Mouse (Mus musculus) spleen, postnatal 36 days (tissue): ENCODE measurements around the gene Slc22a22.

Experiments
- DNase-seq, 2 experiments: peaks; one replicate each; pipeline ENCODE4 v3.0.0; 2022; ENCODE audit warnings: low spot score in 2 of 2, mixed read lengths in 1 of 2

The Slc22a22 gene

DNA sequence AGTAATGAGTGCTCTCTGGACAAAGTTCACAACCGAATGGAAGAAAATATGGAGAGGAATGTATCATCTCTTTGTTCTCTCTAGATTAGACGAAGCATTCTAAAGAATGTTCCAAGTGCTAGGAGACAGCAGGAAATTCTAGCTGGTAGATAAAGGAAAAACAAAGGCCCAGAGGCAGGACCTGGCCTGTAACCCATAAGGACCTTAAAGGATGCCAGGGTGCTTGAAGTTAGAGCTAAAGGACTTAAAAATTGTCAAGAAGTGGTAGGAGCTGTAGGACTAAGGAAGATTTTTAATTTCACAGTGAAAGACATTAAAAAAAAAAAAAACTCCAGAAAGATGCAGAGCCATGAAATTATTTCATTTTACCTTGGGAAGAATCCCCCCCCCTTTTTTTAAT lies at the start of gene Slc22a22:
Gene Slc22a22, minus strand, starts transcription at position 101 of the 400 bp plus-strand sequence.
- DNase-seq = no peak

DNA sequence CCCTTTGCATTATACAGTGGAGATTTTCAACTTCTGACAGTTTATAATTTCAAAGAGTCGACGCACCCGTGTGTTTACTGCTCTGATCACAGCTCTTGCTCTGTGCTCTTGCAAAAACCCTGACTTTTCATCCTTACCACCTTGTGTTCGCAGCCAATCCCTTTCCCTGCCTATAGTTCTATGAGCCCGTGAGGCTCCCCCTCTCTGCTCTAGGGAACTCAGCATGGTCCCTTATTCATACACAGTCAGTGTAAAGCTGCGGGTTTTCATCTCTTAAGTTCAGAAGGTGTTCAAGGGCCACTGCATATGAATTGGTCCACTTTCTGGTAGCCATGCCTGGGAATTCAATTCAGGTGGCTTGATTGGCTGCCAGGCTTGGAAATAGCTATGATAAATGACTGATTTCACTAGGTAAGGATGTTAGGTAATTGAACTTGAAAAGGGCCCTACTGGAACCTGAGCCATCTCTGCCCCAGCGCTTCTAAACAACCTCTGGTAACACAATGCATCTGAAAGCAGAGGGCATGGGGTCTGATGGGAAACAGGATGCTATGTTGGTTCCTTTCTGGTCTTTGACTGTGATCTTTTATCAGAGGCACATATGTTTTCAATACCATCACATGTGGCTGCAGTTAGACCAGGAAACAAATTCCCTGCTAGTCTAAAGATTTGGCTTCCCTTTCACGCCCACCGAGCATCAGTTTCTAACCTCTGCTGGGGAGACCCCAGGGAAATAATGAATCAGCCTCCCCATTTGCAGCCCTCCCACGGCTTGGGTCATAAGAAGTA lies 46.3 kb upstream of the Slc22a22 start:
- DNase-seq = no peak

- no peak for DNase-seq
These were observed 44.7 kb upstream of the Slc22a22 start for GRCm38 (mm10) chr15:57522160-57522559.

GRCm38 (mm10) chr15:57509185-57510172 lies 32.1 kb upstream of the Slc22a22 start:
- no peak for DNase-seq

GRCm38 (mm10) chr15:57508242-57509184 lies 31.1 kb upstream of the Slc22a22 start:
- DNase-seq = peak in 1 of 2 experiments; percentile 19

DNA sequence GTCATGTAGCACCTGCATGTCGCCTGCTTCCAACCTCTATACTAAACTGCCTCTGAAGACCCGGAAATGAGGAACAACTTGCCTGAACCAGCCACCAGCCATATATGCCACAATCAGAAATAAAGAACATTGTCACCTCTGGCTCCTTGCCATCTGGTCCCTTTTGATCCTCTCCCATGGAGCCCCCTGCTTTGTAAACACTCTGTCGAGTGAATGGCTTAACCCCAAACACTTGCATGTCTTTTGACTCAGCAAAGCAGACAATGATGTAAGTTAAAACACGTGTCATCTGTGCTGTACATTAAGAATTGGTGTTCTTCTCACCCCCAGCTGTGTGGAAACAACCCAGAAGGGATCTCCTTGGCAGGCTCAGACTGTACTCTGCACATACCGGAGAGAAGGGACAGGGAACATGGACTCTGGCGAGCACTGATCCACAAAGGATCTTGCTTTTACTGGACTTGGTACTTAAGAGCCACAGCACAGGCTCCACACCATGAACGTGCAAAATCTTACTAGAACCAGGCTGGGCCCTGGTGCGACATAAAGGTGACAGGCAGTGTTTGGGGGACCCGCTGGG lies 26.8 kb upstream of the Slc22a22 start:
- DNase-seq = no peak

DNA sequence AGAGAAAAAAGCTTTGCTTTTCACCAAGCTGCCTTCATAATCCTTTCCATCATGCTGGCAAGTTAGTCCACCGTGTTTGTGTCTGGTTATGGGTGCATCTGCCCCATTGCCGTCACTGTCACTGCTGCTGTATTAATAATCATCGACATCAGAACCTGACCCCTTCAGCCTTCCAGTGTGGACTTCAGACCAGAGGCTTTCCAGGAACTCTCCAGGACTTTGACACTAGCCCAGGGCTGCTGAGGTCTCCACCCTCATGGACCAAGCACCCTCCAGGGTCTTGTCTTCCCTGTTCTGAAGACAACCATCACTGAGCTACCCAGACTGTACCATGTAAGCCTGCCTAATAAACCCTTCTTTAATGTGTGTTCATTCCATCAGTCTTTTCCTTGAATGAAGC lies 26.2 kb upstream of the Slc22a22 start:
- DNase-seq = no peak

- DNase-seq = no peak
These were observed 24.1 kb upstream of the Slc22a22 start for GRCm38 (mm10) chr15:57501559-57501958.

DNA sequence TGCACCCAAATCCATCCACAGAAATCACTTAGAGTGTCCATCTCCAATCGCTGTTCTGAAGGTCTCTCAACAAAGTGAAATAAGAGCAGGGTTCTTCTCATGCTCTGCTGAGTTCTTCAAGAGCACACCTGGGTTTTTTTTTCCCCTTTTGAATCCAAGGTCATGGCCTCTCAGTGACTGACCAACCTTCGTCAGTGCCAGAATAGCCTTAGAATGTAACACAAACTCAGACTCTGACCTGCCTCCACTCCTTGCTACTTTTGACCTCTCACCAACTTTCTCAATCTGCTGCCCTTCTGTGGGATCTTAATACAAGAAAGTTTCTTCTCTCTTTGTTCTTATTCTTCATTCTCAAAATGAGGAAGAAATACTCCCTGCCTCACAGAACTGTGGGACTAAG lies 18.7 kb upstream of the Slc22a22 start:
- DNase-seq = no peak

- DNase-seq = no peak
These were observed 5.1 kb upstream of the Slc22a22 start for GRCm38 (mm10) chr15:57482509-57482908.

GRCm38 (mm10) chr15:57471648-57472047 lies 5.8 kb downstream of the Slc22a22 start:
- no peak for DNase-seq

DNA sequence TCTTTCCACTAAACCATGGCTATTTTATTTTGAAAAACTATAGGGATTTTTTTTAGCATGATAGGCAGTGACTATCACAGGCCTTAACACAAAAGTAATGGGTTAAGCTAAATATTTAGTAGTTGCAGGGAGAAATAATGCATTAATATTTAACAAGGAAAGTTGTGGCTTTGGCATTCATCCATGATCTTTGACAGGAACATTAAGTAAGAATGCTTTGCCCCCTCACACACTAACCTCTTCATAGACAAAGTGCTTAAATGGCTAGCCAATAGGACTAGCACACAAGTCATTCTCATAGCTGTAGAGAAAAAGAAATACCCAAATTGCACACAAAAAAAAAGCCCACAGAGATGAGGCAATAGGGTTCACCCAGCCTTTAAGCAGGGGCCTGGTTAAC lies 11.4 kb downstream of the Slc22a22 start:
- DNase-seq = no peak

- DNase-seq = no peak
These were observed 12.4 kb downstream of the Slc22a22 start for GRCm38 (mm10) chr15:57465061-57465460.

DNA sequence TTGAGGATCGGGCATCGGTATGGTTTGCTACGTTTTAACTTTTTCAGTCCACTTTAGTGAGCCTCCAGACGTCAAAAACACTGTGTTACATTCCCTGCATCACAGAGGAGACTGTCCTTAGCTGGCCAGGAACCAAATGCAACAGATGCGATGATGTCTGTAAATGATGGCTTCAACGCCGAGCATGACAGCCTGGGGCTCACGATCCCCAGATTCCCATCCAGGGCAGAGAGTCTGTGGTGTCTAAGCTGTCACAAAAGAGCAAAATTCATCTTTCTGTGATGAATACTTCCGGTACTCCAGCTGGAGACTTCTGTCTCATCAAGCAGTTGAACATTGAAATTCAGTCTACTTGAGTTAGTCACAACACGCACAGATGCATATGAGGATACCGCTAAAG lies 13.4 kb downstream of the Slc22a22 start:
- no peak for DNase-seq

GRCm38 (mm10) chr15:57461284-57461683 lies 16.1 kb downstream of the Slc22a22 start:
- no peak for DNase-seq

GRCm38 (mm10) chr15:57457374-57457773 lies 20.1 kb downstream of the Slc22a22 start:
- DNase-seq = no peak

- no peak for DNase-seq
These were observed 42.6 kb downstream of the Slc22a22 start for GRCm38 (mm10) chr15:57434710-57435404.

DNA sequence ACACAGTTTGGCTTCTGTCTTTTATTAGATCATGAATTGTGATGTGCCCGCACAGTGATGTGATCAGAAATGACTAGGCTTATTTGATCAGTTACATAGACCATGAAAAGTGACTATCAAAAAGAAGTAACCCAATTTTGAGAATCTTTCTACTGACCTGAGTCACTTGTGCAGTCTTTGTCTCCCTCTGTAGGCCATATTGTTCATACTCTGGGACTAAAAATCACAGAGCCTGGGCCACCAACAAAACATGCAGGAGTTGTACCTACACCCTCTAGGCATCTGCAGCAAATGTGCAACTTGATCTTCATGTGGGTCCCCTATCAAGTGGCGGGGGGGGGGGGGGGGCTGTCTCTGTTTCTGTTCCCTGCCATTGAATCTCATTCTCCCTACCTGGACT lies 68.9 kb downstream of the Slc22a22 start:
- DNase-seq = no peak

DNA sequence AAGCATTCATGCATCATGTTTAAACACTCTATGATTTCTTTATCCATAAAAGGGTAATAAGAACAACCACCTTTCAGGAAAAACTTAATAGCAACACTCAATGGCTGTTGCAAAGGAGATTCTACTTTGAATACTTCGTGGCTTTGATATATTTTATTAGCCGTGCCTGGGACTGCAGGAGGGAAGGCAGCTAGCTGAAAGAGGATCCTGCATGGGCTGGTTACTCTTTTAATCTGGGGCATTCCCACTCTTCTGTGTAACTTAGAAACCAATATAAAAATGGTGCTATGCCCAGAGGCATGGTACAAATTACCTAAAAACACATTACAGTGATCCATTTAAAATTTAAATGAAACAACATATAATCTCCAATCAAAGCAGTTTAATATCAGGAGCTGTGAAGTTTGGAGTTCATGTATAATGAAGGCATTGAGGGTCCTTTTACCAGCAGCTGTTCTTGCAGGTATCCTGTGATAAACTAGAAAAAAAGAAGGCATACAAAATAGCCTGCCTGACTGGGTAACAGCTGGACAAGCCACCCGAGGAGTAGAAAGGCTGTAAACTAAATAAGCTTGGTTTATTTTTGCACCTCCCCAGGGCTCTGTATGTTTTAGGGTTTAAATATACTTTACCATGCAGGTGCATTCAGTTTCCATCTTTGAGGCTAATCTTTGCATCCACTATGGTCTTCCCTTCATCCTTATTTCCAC lies 78.8 kb downstream of the Slc22a22 start:
- DNase-seq = no peak

GRCm38 (mm10) chr15:57394053-57394452 lies 83.4 kb downstream of the Slc22a22 start:
- DNase-seq = no peak
